Mouse (Mus musculus) left cerebral cortex, adult 2 months (tissue): ENCODE measurements at regions not wholly inside any gene's neighbourhood (a gene's known extent, or its start where the extent isn't known, plus 50 kb on each side); places are given as distances from the start of the nearest gene placed in this dataset.

ENCODE experiments used
- DNase-seq, 2 experiments: peaks; one replicate each; pipeline ENCODE4 v3.0.0; 2021 to 2022; ENCODE audit warnings: low spot score in 2 of 2, mixed read lengths in 1 of 2; ENCODE audit errors: extremely low spot score in 1 of 2
- H3K27ac ChIP-seq: fragments of 200-600 bp; 2 replicates; pipeline ENCODE4 v1.8.1; 2022
- H3K4me3 ChIP-seq: fragments of 200-600 bp; 2 replicates; pipeline ENCODE4 v1.8.1; 2022
- CTCF ChIP-seq: fragments of 200-600 bp; IDR thresholded peaks from 2 replicates; pipeline ENCODE4 v1.8.1; 2022; ENCODE audit warnings: antibody characterized with exemption, mild to moderate bottlenecking, moderate library complexity
- intact Hi-C: fragments of 180-260 bp; cut with DNase I; formaldehyde crosslinking; loops from one replicate; pipeline ENCODE4 v1.15.1; 2025
- microRNA-seq, 2 experiments: library from miRNA; unstranded; fragments of <30 nt; microRNA quantifications; one replicate each; pipeline ENCODE4 v1.2.0; 2021

DNA sequence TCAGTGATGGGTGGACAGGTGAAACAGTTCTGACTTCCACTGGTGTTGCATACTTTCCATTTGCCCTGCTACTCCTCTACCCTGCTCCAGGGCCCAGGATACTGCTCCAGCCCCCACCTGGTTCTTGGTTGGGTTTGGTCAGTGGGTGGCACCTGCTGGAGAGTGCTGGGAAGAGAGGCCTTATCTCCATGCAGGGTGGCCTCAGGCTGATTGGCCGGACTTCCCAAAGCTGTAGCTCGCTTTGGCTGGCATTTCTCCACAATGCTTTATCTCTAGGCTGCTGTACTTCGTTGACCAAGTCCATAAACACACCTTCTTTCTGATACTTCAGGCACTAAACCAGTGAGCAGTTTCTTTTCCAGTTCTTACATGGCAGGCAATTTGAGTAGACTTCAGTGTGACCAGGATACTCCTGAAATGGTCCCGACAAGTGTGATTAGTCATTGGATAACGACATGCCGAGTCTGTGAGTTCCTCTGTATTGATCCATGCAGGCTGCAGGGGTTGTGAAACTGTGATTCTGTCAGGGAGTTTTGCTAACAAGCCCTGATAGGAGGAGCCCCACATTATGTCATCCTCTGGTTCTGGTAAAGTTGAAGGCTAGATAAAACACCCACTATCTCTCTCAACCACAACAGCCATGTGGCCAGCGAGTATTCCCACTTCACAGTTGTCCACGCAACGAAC is 50.1 kb upstream of the Nr5a2 start:
- no peak for DNase-seq
- Histone ChIP-seq H3K4me3 (no peak overlapping the region), H3K27ac (no peak overlapping the region)
- TF ChIP-seq CTCF: no peak
- intact Hi-C loops: no loop called here

Small RNA genes lying in the stretch of these regions (microRNA-seq; reads per million reads assigned to microRNA genes)
- gene Mir181a-1 (317 to 463 reads per million in 2 experiments), gene Mir181b-1 (18.0 to 19.6 reads per million in 2 experiments)
